Mouse (Mus musculus) heart, adult 9 months (tissue): ENCODE measurements around the gene Ddx42.

Experiments
- DNase-seq, 2 experiments: peaks; one replicate each; pipeline ENCODE4 v3.0.0; 2022; ENCODE audit warnings: low spot score in 2 of 2

The Ddx42 gene

DNA sequence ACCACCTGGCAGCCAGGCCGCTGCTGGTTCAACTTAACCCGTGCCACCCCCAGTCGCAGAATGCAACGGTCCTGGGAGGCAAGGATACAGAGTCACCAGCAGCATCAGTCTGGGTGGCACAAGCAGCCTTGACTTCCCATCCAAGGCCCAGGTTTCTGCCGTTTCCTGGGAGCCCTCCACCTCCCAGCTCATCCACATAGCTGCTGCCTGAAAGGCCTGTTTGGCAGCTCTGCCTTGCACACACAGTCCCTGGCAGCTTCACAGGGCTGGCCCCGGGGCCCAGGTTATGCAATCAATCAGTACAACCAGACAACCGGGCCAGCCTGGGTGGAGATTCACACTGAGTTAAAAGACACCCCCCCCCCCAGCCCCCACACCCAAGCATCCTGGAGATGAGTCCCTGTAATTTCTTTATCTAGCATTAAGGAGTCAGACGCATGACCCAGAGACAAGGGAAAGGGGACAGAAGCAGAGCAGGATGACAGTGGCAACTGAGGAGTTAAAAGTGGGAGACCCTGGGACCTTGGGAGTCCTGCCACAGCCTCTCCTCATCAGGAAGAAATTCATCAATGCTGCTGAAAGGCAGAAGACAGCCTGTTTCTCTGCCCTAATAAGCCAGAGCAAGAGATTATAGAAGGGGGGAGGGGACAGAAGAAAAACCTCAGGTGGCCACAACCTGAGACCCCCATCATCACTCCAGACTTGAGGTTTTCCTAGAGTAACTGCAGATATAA is 51.8 kb downstream of the Ddx42 start:
- peak; percentile 89 to 90 for DNase-seq

DNA sequence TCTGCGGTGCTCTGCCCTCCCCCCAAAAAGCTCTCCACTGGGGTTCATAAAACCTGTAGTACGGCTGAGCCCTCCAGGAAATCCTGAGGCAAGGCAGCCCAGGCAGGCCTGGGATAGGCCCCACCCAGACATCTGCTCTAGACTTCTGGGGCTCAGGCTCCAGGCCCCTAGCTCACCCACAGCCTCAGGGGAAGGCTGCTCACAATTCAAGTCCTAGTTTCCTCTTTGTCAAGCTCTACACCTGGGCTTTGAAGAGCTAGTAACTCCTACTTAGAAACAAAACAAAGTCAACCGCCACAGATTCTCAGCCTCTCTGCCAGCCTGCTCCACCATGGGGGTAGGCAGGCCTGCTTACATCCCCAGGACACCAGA is 52.3 kb downstream of the Ddx42 start:
- DNase-seq = peak; percentile 33 to 59

- peak in 1 of 2 experiments; percentile 24 for DNase-seq
These were observed 54.5 kb downstream of the Ddx42 start for GRCm38 (mm10) chr11:106271131-106271793.

DNA sequence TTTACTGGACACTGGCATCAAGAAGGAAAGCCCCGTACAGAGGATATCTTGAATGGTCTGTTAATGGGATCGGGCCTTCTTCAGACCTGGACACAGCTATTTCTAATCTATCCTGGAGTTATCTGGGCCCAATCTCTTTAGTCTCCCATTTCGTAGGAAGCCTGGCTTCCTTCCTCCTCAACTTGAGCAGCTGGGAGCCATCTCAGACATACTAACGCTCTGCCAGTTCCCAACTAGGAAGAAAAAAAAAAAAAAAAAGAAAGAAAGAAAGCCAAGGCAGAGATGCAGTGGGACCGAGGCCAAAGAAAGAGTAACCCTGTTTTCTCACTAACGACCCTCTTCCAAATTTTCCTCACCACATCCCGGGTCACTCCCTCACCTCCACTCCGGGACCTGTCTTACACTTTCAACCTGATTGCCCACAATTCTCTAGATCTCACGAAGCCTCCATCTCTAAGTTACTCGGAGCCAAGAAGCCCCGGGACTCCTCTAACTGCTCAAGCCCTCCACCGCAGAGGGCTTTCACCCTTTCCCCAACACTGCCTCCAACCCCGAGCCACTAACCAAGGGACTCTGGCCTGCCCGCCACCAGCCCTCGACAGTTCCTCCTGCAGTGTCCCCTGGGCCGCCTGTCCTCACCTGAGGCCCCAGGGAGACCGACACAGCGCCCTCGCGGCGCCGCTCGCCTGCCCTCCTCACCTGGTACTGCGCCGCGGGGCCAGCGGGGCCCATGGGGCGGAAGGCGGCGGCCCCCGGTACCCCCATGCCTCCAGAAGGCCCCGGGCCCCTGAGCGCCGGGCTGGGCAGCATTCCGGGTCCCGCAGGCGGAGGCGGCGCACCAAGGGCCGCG is 55.3 kb downstream of the Ddx42 start:
- DNase-seq = peak in 1 of 2 experiments; percentile 34

GRCm38 (mm10) chr11:106272644-106273310 is 56.1 kb downstream of the Ddx42 start, which contains the start of gene Smarcd2:
Gene Smarcd2 (minus strand): TSS chr11:106272972.
- DNase-seq = peak; percentile 100

DNA sequence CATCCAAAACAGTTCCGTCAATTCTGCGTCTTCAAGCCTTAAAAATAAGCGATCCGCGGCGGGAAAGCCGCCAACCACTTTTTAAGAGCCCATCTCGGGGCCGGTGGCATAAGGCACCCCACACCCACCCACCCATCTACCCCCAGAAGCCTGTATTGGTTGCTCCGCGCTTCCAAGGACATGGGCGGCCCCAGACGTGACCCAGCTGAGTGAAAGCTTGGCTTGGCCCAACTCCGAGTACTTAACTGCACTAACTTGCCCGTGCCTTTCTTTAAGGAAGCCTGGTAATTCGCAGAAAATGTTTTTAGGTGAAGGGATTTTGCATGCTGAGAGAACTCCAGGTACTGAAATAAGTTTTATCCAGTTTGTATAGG is 56.6 kb downstream of the Ddx42 start:
- DNase-seq = no peak

DNA sequence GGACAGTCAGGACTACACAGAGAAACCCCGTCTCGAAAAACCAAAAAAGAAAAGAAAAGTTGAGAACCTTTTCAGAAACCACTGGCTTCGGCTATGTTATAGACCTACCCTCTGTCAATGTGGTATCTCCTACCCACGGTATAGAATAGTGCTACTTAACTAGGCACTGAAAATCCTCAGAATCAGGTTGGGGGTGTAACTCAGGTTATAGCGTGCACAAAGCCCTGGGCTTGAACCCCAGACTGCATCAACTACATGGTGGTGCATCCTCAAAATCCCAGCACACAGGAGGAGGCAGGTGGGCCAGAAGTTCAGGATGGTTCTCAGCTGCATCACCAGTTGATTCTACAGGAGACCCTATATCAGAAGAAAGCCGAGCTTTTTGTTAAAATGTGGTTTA is 57.1 kb downstream of the Ddx42 start:
- no peak for DNase-seq

GRCm38 (mm10) chr11:106274374-106274773 is 57.6 kb downstream of the Ddx42 start:
- DNase-seq = no peak

- DNase-seq = no peak
These were observed 58.3 kb downstream of the Ddx42 start for GRCm38 (mm10) chr11:106274971-106275411.

GRCm38 (mm10) chr11:106276454-106276853 is 59.7 kb downstream of the Ddx42 start, which contains the start of gene Tcam1:
Gene Tcam1 (plus strand): TSS chr11:106276672.
- peak; percentile 87 to 91 for DNase-seq

DNA sequence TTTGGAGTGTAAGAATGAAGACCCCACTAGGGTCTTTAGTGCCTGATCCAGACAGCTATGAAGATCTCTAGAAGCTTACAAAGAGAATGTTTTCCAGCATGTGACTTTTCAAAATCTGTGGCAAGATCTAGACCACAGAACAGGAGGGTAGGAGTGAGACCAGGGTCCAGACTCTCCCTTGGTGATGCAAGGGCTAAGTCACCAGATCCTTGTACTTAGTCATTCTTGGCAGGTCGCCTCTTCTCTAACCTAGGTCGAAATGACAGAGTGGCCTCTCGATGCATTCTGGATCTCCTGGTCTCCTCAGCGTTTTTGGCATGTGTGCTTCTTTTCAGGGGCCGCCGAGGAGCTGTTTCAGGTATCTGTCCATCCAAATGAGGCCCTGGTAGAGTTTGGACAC is 65.7 kb downstream of the Ddx42 start:
- DNase-seq = no peak

GRCm38 (mm10) chr11:106283371-106283770 is 66.6 kb downstream of the Ddx42 start:
- no peak for DNase-seq

DNA sequence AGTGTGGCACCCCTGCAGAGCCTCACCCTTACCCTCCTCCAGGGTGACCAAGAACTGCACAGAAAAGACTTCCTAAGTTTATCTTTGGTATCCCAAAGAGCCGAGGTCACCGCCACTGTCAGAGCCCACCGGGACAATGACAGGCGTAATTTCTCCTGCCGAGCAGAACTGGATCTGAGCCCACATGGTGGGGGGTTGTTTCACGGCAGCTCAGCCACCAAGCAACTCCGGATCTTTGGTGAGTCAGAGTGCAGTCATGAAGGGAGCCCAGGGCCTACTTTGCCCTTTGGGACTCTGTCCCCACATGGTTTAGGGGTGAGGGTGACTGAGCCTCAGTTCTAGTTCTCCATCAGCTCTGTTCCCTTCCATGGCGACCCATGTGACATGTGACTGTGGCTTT is 67.4 kb downstream of the Ddx42 start:
- no peak for DNase-seq

GRCm38 (mm10) chr11:106286206-106286605 is 69.5 kb downstream of the Ddx42 start:
- DNase-seq = no peak

DNA sequence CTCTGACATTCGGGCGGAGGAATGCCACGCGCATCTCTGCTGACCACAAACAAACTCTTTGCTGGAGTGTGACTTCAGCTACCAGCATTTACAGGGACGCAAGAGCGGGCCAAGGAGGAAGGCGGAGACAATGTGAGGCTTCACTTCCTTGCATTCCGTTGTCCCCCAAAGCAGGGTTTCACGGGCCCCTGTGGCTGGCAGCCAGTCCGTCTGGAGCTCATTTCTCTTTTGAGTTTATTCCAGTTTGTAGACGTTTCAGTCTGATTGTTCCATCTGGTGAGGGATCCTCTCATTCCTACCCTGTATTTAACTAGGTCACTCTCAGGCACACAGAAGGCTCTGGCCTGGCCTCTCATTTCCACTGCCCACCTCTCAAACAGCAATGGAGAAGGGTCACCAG is 70.3 kb downstream of the Ddx42 start:
- no peak for DNase-seq

DNA sequence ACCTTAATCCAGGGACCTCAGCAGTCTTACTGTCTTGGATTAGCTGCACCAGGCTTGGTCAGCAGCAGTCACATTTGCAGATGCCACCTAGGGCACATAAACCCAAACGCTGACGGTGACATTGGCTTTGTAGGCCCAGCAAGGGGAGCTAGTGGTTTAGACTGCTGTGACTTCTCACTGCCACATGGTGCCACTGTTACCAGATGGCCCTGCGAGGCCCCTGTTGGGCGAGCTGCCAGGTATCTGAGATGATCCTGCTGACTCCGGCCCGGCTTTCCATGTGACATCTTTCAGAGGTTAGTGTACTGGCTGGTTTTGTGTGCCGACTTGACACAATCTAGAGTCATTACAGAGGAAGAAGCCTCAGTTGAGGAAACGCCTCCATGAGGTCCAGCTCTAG is 72.6 kb downstream of the Ddx42 start:
- DNase-seq = peak; percentile 45 to 51

DNA sequence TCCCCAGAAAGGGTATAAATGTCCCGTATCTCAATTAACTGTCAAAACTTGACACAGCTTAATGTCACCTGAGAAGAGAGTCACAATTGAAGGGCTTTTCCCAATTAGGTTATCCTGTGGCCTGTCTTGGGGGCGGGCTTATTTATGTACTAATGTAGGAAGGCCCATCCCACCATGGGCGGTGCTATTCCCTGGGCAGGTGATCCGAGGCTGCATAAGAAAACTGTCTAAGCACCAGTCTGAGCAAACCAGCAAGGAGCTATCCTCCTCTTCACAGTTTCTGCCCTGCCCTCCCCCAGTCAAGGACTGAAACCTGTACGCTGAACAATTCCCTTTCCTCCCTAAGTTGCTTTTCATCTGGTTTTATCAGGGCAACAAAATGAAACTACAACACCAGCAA is 73.7 kb downstream of the Ddx42 start:
- DNase-seq = no peak

DNA sequence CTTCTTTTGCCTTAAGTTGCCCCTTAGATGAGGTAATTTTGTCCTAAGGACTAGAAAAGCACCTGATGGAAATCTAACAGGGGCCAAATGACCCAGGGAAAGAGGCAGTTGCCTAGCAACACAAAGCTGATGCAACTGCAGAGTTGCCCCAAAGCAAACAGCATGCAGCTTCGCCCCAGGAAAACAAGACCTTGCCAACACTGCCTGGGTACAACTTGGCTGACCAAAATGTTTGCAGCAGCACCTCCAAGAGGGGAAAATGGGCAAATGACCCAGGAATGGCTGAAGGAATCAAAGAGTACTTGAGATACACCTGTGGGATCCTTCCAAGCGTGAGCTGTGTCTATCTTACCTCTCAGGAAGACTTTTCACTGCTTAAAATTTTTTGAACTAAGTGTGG is 75.1 kb downstream of the Ddx42 start:
- DNase-seq = no peak
